Mouse (Mus musculus) spleen, embryonic (tissue): ENCODE measurements around the gene Gm38100.

Experiments used
- CTCF ChIA-PET: fragments of 350-600 bp; sonication (Branson Sonifier 250); formaldehyde crosslinking; loops from one replicate; lab custom pipeline; 2022; lab: Charles Lee

Gm38100 gene

DNA sequence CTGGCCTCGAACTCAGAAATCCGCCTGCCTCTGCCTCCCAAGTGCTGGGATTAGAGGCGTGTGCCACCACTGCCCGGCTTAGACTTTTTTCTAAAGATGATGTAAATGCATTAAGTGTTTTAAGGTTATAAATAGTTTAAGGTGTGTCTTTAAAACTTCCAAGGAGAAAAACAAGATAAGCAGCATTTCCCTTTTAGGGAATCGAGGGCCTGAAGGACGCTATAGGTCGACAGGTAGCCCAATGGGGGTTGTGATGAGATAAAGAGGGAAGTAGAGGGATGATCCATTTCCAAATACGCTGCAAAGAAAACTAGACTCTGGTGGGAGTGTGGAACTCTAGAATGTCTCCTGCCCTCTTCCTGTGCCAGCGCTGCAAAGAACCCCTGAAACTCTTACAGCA, at the start of gene Gm38100:
Gm38100 (plus strand) TSS at position 301 of the 400 bp plus-strand sequence.
- CTCF ChIA-PET: no interaction called here

- CTCF ChIA-PET: no interaction called here
These were observed 49.4 kb upstream of the Gm38100 start for GRCm38 (mm10) chr1:175870716-175871115.

DNA sequence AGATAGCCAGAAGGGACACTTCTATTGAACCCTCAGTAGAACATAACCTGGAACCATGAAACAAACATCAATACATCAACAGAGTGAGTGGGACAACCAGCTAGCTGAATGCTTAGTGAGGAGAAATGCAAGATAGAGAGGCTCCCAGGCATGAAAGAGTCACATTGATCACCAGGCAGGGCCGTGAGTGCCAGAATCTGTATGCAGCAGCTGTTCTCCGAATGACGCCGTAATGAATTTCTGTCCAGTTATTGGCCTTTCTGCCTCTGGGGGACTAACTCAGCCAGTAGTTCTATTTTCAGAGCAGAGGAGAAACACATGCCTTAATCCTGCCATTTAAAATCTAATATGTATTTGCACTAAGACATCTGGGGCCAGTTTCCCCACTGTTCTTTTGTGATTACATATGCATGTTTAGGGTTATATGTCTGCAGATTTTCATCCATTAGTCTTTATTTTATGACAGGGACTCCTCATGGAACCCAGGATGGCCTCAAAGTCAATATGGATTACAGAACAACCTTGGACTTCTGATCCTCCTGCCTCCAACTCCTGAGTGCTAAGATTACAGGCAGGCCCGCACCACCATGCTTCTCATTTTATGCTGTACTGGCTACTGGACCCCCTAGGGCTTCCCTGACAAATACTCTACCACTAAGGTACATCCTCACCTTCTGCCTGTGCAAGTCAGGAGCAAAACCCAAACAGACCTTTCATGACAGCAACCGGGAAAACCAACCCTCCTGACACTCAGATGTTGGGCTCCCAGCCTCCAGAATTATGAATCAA, 47.9 kb upstream of the Gm38100 start:
- CTCF ChIA-PET: no interaction called here

- CTCF ChIA-PET: no interaction called here
These were observed 39.5 kb upstream of the Gm38100 start, which contains the start of gene Exo1 for GRCm38 (mm10) chr1:175880453-175881296. Gene Exo1 (plus strand): TSS chr1:175880581.

- CTCF ChIA-PET: no interaction called here
These were observed 36.7 kb upstream of the Gm38100 start for GRCm38 (mm10) chr1:175883398-175883797.

- CTCF ChIA-PET: no interaction called here
These were observed 26.9 kb upstream of the Gm38100 start for GRCm38 (mm10) chr1:175893263-175893662.

DNA sequence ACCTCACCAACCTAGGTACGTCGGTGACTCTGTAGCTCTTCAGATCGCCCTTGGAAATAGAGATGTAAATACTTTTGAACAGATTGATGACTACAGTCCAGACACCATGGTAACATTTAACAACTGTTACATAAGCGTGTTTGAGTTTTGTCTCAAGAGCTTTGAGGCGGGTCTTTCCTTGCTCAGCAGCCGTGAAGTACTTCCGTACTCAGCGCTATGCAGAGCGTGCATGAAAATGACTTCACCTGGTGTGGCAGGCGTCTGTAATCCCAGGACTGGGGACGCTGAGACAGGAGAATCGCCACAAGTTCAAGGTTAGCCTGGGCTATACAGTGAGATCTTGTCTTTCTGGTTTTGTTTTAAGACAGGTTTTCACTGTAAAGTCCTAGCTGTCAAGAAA, 26.4 kb upstream of the Gm38100 start:
- CTCF ChIA-PET: no interaction called here

GRCm38 (mm10) chr1:175911207-175911606, 8.9 kb upstream of the Gm38100 start:
- CTCF ChIA-PET: no interaction called here

- CTCF ChIA-PET: no interaction called here
These were observed 8.1 kb upstream of the Gm38100 start for GRCm38 (mm10) chr1:175912038-175912437.

DNA sequence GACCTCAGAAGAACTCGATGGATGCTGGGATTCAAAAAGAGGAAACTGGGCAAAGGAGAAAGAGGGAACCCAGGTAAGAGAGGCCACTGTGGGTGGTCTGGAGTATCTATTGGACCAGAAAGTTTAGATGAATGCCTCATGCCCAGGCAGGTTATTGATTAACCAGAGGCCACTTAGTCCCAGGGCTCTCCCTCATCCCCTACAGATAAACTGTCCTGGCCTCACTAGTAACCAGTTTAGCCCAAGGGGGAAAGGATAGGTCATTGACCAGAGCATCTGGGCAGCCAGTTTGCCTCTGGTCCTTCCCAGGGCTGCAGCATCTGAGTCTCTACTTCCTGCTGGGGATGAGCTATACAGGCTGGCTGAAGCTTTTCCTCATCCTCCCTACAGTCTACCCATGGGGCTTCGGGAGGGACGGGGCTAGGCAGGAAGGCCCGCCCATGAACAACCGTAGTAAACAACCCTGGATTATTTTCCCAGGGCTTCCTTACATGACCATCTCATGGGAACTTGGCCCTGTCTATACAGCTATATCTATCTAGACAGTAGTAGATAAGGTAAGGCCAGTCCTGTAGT, 6.3 kb upstream of the Gm38100 start:
- CTCF ChIA-PET: no interaction called here

DNA sequence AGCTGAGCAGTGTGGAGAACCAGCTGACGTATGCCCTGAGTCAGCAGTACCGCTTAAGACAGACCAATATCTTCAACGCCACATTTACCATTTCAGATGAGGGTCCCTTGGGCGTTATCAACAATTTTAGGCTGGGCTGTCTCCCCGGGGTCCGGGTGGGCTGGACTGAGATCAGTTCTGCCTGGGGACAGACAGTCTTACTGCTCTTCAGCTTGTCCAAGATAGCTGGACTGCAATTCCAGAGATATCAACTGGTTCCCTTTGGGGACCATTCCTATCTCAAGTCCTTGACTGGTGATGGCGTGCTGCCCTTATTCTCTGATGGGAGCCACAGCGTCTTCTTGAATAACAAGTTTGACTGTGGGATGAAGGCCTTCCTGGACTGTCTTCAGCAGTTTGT, 962 bp downstream of the Gm38100 start:
- CTCF ChIA-PET: no interaction called here

DNA sequence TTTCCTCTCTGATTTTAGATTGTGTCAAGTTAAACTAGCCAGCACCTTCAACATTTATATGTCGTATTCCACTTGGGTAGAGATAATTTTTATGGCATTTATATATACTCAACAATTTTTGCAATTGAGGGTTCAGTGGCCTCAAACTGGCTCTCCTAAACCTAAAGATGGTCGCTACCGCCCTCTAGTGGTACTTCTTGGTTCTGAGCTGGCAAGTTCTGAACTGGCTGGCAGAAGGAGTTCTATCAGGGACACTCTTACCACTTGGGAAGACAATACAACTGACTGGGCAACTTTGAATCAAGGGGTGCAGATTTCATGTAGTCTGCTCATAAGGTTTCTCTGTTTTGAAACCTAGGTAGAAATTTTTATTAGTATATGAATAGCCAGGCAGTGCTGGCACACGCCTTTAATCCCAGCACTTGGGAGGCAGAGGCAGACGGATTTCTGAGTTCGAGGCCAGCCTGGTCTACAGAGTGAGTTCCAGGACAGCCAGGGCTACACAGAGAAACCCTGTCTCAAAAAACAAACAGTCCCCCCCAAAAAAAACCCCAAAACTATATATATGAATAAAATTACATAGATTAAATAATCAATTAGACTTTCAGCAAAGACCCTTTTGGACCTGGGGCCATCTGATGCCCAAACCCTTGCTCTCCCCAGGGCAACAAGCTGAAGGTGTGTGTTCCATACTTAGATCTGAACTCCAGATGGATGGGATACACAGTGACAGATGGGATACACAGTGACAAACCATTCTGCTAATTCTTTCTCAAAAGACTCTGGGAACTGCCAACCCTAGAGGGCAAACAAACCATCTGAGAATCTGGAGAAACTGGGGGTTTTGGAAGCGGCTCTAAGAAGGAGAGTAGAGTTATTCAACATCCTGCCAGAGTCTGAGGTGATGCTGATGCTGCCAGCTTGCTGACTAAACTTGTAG, 4.0 kb downstream of the Gm38100 start:
- CTCF ChIA-PET: no interaction called here

- CTCF ChIA-PET: interaction anchor here (0.6 to 1.1 kb wide), 2 partner anchors 10 to 540 kb away, joined by 3 to 8 read pairs; no protein-coding TSS in a partner anchor
These were observed 11.3 kb downstream of the Gm38100 start for GRCm38 (mm10) chr1:175931391-175931790.

DNA sequence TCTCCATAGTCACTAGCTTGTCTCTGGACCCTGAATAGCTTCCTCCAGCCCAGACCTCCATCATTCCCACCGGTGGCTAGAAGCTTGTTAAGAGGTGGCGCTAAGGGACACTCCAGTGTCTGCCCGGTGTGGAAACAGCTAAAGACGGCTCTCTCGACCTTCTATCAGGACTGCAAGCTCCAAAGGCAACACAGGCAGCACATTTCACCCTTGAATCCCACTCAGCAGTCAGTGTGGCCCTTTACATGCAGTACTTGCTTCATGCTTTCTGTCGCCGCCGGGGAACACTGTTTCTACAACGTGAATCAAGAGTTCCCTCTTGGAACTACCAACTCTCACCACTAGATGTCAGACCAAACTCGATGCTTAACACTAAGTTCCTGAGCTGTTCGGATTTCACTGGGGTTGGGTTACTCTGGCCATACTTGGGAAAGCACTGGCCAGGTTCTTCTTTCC, 16.2 kb downstream of the Gm38100 start:
- CTCF ChIA-PET: no interaction called here

- CTCF ChIA-PET: no interaction called here
These were observed 18.6 kb downstream of the Gm38100 start for GRCm38 (mm10) chr1:175938731-175939130.

DNA sequence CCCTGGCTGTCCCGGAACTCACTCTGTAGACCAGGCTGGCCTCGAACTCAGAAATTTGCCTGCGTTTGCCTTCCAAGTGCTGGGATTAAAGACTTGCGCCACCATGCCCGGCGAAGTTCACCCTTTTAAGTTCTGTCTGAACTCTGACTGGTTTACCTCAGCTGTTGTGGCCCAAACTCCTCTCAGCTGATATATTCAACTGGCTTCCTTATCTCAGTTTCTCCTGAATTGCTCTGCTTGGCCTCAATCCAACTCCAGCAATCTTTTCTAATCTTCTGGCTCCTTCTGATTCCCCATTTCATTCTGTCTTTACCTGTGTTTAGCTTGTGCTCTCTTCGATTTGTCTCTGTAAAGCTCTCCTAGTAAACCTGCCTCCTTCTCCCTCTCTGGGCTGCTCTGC, 23.0 kb downstream of the Gm38100 start:
- CTCF ChIA-PET: no interaction called here

GRCm38 (mm10) chr1:175946718-175947315, 26.7 kb downstream of the Gm38100 start:
- CTCF ChIA-PET: no interaction called here

DNA sequence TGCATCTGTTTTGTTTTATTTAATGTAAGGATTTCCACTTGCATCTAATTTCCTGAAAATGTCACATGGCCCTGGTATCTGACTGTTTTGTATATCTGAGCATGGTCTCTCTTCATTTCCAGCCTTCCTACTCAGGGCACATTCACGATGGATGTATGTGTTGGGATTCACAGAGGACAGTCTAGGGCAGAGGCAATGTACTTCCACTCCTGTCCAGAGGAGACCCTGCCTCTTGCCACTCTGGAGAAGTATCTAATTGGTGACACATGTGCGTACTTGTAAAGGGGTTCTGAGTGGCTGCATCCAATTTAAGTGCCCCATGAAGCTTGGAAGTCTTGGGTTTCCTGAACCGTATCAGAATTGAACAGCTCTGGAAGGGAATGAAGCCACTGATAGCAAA, 30.3 kb downstream of the Gm38100 start:
- CTCF ChIA-PET: no interaction called here

GRCm38 (mm10) chr1:175950851-175951250, 30.7 kb downstream of the Gm38100 start:
- CTCF ChIA-PET: no interaction called here

- CTCF ChIA-PET: no interaction called here
These were observed 41.7 kb downstream of the Gm38100 start for GRCm38 (mm10) chr1:175961786-175962185.
